Mouse (Mus musculus) CD4-positive, CD25-positive, alpha-beta regulatory T cell, adult 4 months (primary cell): ENCODE results near the gene Map1b. TPM values are rescaled to one million over a fixed set of nuclear protein-coding genes. Genes with fewer than 3 reads are reported as not detected.
A peak's percentile ranks its signal among the peaks of the same experiment; 100 is the strongest.

Experiments used
- ATAC-seq: one replicate; pipeline ENCODE4 v1.8.0; 2017
- polyA plus RNA-seq, 2 experiments: library from polyadenylated mRNA; unstranded; fragments of 100-300 nt; shearing (Covaris generic); gene quantifications; one replicate each; pipeline ENCODE4 v1.2.1; 2017

Gene Map1b
- polyA plus RNA-seq, 2 experiments from 2014 or later, result 0.16 to 0.26 TPM

DNA sequence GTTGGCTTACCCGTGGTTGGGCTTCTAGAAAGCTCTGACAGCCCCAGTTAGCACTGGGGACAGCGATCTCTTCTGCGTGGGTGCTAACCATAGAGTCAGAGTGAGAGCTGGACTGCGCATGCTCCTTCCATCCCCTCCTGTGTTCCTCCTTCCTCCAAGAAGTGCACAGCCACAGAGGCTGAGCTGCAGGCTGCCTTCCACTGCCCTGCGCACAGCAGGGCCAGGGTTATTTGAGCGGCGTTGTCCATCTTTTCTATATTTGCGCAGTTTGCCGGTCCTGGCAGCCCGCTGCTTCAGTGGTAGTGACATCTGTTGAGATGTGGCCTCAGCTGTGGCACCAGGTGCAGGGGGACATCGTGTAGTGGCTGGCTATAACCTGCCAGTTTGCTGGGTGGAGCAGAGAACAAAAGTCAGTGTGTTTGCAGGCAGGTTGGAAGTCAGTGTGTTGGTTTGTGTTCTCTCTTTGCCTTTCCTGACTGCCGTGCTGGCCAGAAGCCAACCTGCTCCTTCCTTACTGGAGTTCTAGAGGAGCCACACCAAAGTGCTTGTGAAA, 118.1 kb downstream of the Map1b start:
- ATAC-seq, result no peak

DNA sequence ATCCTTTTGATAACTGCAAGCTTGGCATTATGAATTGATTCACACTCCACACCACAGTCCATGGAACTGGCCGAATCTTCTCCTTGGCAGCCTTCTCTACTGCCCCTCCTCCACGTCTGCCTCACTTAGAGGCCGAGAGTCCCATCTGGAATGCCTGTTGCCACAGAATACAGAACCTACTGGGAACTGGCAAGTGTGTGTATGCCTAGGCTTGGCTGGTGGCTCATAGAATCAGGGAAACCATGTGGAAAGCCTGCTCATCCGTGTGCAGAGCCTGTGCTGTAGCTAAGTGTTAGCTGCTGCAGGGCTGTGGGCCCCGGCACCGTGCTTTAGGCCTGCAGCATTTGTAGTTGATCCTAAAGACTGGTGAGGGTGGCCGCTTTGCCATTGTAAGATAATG, 119.1 kb downstream of the Map1b start:
- ATAC-seq, result no peak

DNA sequence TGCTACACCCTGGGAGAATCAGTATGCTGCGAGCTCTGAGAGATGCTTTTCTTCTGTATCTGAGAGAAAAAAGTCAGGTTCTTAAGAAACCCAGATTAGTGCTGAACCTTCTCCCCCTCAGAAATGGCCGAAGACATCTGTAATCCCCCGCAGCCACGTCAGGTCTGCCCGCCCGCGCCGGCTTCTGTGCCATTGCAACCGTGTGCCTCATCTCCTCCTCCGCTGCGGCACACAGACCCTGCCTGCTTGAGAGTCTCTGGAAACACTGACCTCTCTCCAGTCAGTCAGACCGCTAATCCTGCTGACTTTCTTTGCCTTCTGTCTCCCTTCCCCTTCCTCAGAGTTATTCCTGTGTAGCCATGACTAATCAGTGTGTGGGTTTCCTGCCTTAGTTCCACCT, 120.8 kb downstream of the Map1b start:
- no peak for ATAC-seq

DNA sequence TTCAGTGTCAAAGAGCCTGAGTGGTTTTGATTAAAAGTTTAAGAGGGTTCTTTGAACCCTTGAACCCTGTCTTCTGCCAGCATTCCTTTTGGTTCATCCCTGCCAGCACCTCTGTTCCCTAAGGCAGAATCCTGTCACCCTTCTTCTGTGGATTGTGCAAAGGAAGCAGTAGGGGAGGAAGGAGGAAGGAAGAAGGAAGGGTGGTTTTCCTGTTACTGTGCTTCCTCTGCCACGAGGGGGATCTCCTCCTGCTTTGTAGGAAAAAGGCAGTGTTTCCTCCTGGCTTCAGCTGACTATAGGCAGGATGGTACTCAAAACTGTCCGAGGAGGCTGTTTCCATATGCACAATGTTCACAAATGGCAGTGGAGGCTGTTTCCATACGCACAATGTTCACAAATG, 121.6 kb downstream of the Map1b start:
- no peak for ATAC-seq

DNA sequence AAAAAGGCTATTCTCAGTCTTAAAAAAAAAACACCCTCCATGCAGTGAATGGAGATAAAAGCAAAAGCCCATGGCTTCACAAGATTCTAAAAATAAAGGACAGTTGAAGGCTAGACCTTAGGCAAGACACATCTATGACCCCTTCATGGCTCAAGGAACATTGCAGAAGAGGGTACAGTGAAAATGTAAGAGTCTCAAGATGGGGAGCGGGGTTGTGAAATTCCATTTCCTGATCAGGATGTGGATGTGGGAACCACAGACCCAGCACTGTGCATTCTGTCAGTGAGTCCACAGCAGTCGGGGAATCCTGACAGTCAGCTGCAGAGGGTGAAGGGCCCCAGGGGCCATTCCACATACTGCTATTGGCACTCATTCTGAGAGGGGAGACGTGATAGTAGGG, 123.2 kb downstream of the Map1b start:
- ATAC-seq, result no peak

DNA sequence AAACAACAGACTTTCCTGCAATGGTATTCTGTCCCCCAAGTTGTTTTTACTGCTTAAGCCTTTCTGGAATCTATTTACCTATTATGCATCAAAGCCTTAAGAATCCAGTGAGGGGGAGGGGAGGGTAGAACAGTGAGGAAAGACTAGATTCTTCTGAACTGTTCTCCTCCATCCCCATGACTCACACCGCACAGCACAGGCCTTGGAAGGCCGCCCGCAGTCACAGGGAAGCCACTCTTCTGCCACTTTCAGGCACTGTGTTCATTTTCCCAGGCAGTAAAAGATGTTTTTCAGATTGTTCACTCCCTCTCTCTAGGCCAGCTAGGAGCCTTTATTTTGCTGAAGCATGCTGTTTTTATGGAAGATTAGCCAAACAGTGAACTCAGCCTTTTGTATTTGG, 124.9 kb downstream of the Map1b start:
- ATAC-seq, result no peak

DNA sequence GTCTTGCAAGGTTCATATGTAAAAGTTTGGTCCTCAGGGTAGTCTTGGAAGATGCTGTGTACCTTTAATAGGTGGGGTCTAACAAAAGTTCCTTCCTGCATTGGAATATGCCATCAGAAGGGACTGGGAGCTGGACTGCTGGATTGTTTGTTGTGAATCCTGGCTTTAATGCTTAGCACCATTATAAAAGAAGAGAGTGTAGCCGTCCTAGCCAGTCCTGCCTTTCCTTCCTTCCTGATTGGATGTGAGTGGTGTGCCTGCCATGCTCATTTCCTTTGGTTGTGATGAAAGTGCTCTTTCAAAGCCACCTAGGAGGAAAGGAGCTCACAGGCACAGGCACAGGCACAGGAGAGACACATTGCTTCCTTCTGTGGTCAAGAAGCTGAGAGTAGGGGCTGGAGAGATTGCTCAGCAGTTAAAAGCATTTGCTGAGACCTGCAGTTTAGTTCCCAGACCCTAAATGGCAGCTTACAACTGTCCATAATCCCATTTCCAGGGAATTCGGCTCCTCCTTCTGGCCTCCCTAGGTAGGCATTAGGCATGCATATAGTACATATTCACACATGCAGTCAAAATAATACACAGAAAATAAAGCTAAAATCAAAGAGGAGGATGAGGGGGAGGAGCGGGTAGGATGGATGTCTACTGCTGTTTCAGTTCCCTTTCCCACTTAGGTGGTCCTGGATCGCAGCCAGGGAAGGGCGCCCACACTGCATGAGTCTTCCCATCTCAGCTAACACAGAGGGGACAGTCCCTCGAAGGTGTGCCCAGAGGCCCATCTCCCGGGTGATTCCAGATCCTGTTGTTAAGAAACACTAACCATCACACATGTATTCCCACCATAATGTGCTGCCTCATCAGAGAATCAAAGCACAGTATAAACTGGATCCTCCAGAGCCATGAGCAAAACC, 128.2 kb downstream of the Map1b start:
- ATAC-seq, result no peak

DNA sequence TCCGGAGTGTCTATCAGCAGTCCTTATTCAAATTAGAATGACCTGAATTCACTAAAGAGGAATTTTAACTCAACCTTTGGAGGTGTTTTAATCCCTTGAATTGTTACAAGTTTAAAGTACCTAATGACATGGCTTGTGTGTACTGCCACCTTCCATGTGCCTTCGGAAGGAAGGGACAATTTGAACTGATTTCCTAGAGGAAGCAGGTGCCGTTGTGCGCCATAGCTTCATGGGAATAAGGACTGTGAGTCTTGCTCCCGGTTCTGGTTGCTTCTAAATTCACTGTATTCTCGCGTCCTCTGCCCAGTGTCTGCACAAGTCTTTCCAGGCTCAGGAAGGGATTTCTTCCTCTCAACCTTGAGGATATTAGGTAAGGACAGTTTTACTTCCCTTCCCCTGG, 130.0 kb downstream of the Map1b start:
- ATAC-seq, result no peak

DNA sequence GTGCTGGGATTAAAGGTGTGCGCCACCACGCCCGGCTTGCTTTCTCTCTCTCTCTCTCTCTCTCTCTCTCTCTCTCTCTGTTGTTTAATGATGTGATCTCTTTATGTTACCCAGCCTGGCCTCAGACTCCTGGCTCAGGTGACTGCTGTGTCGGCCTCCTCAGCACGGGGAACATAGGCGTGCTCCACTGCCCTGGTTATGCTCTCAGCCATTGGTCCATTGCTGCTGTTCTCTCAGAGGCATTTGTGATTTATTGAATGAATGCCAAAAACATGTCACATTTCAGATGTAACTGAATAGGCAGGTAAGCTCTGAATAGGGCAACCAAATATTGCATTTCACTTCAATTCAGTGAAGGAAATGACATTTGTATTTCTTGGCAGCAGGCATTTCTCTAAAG, 130.4 kb downstream of the Map1b start:
- ATAC-seq, result no peak

DNA sequence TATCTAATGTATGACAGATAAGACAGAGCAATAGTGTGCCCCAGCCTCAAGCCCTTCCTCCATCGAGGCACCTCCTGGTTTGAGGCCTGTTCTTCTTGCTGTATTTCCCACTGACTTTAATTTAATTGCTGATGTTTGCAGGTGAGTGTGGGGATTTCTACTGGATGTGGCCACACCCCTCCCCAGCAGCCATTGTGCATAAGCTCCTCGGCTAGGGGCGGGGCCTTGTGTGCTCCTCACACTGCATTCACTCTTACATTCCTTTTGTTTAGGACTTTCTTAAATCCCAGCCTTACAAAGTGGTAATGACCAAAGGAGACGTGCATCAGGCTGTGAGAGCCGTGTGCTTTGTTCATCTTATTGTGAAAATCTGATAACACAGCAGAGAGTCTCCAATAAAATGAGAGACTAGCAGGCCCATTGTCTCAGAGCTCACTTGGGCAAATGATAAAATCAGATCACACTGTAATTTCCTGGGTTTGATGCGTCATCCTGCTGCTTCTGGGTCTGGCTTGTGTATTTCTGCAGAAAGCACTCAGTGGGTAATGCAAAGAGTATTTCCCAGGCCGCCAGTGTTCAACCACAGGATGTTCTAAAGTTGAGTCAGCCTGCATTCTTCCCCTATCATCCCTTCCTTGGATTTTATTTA, 131.7 kb downstream of the Map1b start:
- peak; percentile 62 for ATAC-seq

DNA sequence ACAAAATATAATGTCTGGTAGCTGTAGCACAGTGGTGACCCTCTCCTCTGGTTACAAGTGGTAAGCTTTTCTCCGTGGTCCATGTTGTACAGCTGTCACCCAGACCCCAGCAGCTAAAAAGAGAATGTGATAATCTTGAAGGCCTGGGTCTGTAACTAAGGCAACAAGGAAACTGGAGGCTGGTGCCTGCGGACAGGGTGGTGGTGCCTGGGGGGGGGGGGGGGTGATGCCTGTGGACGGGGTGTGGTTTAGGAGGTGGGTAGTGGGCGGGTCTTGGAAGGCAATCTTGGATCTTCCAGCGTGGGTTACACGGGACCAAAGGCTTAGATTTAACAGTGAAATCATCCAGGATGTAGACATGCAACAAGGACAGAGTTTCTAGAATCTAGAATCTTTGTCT, 134.0 kb downstream of the Map1b start:
- no peak for ATAC-seq

DNA sequence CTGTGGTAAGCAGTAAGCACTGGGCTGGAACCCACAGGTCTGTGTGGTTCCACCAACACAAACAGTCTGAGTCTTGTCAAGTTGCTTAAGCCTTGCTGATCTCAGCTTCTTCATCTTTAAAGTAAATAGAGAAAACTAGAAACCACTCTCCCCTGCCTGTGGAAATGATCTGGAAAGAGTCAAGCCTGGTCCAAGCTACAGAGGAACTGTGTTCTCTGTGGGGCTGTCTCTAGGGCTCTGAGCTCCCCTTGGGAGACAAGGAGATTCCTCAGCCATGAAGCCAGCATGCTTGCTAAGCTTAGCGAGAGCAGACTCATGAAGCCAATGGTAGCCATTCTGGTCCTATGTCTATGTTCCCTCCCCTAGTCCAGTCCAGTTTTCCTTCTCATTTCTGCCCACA, 138.1 kb downstream of the Map1b start:
- ATAC-seq, result no peak

DNA sequence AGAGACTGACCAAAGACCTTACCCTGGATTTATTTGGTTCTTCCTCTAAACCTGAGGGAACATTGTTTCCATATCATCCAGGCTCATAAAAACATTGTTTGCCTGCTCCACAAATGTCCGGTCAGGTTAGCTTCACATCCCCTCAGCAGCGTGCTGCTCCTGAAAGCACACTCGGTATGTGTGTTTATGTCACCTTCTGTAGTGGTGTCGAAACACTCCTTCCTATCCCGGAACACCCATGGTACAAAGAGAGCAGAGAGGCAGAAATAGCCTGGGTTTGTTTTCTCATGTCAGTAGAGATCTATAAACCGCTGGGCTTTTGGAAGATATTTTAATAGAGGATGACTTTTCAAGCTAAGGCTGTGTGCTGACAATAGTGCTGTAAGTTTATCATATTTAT, 139.3 kb downstream of the Map1b start:
- ATAC-seq, result no peak

DNA sequence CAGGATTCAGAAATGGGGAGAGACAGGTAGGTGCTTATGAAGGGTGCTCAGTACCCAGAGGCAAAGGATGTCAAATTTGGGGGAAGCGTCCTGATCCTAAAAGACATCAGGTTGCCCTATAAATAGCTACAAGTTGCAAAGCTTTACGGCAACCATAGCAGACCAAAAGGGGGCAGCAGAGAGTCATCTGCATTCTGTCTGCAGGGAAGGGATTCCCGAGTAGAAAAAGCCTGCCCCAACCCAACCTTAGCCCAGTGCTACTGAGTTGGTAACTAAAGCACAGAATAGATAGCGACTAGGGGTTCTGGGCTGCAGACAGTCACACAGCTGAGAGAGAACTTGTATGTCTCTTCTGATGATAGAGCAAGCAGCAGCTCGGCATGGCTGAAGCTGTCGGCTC, 140.8 kb downstream of the Map1b start:
- peak; percentile 49 for ATAC-seq

DNA sequence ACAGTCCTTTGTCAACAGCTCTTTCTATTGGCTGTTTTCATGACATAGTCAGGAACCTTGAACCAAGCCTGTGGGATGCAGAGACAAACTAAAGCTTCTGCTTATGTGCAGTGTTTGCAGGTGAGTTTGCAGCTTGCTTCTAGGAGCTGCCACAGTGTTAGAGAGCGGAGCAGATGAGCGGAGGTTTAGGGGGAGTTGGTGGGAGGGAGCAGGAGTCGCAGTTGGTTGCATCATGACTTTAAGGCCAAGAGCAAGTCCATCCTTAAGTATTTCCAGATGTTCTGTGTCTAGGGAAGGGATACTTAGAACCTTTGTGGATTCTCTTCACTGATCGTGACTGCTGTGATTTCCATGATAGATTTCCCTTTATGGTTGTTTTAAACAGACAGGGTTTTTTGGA, 142.1 kb downstream of the Map1b start:
- no peak for ATAC-seq

DNA sequence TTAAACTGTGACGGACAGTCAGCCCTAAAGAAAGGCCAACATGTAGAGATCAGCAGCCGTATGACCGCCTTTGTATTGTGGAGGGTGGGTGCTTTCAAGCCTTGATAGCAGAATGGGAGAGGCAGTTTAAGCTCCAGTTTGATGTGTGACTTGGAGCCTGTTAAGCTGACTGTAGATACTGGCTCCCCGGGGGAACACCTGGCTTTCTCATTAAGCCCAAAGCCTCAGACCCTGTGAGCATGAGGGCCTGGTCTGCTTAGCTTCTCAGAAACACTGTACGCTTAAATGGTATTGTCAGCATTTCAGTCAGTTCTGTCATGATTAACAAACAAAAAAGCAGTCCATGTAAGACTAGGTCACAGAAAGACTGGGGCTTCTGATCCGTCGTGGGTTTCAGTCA, 142.7 kb downstream of the Map1b start:
- no peak for ATAC-seq

Other genes starting within 250 kb of the Map1b start
- 10 to 100 TPM; 62.9 to 72.4 TPM for gene Ptcd2, start 171.8 kb downstream of the Map1b start, polyA plus RNA-seq
- gene Mrps27, start 171.8 kb downstream of the Map1b start, polyA plus RNA-seq, result 10 to 100 TPM; 31.0 to 48.0 TPM